Mouse (Mus musculus) stomach, embryonic 14.5 days (tissue): ENCODE measurements around the gene Abcb10. TPM values are rescaled to one million over a fixed set of nuclear protein-coding genes. Genes with fewer than 3 reads are reported as not detected.
A peak's percentile ranks its signal among the peaks of the same experiment; 100 is the strongest.

Experiments used
- ATAC-seq: fragments of 200-750 bp; cut with Nextera tagmentation; 2 replicates; pipeline ENCODE4 v1.8.0; 2017; ENCODE audit warnings: low read depth, moderate TSS enrichment; ENCODE audit not compliant: insufficient number of reproducible peaks, insufficient read depth, low FRiP score
- H3K27ac ChIP-seq: fragments of 300-500 bp; sonication (generic); 2 replicates; pipeline ENCODE4 v1.5.1; 2014; ENCODE audit warnings: mild to moderate bottlenecking, low read length, moderate library complexity, mixed read lengths
- H3K27me3 ChIP-seq: fragments of 300-500 bp; sonication (generic); 2 replicates; pipeline ENCODE4 v1.6.1; 2014; ENCODE audit warnings: low read length, control low read depth, mixed read lengths; ENCODE audit not compliant: control insufficient read depth, insufficient read depth
- H3K36me3 ChIP-seq: fragments of 300-500 bp; sonication (generic); 2 replicates; pipeline ENCODE4 v1.6.1; 2014; ENCODE audit warnings: mild to moderate bottlenecking, control low read depth, low read length, moderate library complexity, mixed read lengths; ENCODE audit not compliant: control insufficient read depth, insufficient read depth
- H3K4me1 ChIP-seq: fragments of 300-500 bp; sonication (generic); 2 replicates; pipeline ENCODE4 v1.6.1; 2014; ENCODE audit warnings: low read length, control low read depth, mixed read lengths; ENCODE audit not compliant: control insufficient read depth, insufficient read depth
- H3K4me2 ChIP-seq: fragments of 300-500 bp; sonication (generic); replicated peaks from 2 replicates; pipeline ENCODE4 v1.6.1; 2014; ENCODE audit warnings: low read depth, low read length, control low read depth
- H3K4me3 ChIP-seq: fragments of 300-500 bp; sonication (generic); 2 replicates; pipeline ENCODE4 v1.5.1; 2014; ENCODE audit warnings: low read depth, low read length, control low read depth
- H3K9ac ChIP-seq: fragments of 300-500 bp; sonication (generic); replicated peaks from 2 replicates; pipeline ENCODE4 v1.6.1; 2014; ENCODE audit warnings: low read depth, mild to moderate bottlenecking, control low read depth, low read length, moderate library complexity, mixed read lengths
- H3K9me3 ChIP-seq: fragments of 300-500 bp; sonication (generic); 2 replicates; pipeline ENCODE4 v1.6.1; 2016; ENCODE audit warnings: low read depth, low read length, control low read depth; ENCODE audit not compliant: control insufficient read depth
- WGBS: fragments of 180-500 bp; shearing (Covaris S2); extraction: QIAGEN DNeasy Blood & Tissue Kit; methylation state at CpG from one replicate; pipeline ENCODE4 v1.1.7; 2014; 5-methylcytosine and 5-hydroxymethylcytosine counted together
- polyA plus RNA-seq: library from polyadenylated mRNA; unstranded; fragments of >200 nt; fragmentation: Nextera tagmentation; extraction: Ambion mirVana; gene quantifications from 2 replicates; pipeline ENCODE4 v1.2.1, GENCODE M21; 2014

The Abcb10 gene
- polyA plus RNA-seq, 1 experiment from 2014 or later, result 23.8 TPM

DNA sequence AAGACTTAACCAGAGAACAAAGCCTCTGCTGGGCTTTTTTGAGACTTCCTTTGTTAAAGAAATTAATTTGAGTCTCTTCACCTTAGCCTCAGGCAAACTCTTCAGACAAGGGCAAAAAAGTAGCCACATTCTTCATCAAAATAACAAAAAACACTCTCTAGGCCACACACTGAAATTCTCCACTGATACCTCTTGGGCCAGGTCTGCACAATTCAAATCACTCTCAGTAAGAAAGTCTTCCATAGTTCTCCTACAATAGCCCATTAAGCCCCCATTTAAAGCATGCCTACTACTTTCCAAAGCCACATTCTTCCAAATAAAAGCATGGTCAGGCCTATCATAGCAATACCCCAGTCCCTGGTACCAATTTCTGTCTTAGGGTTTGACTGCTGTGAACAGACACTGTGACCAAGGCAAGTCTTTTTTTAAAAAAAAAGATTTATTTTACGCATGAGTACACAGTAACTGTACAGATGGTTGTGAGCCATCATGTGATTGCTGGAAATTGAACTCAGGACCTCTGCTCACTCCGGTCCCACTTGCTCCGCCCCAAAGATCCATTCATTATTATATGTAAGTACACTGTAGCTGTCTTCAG, 29.2 kb upstream of the Abcb10 start:
- no peaks in the 10 kb centered on the region for H3K27me3 ChIP-seq
- H3K9ac ChIP-seq, result no peak overlapping the region
- H3K4me3 ChIP-seq, result no peak overlapping the region
- H3K4me2 ChIP-seq, result no peak overlapping the region
- no peak for ATAC-seq
- peaks cover 24% of the 10 kb centered on the region for H3K36me3 ChIP-seq
- no peak overlapping the region for H3K27ac ChIP-seq
- no peaks in the 10 kb centered on the region for H3K9me3 ChIP-seq
- 97% methylated on average over 3 of the region's 3 CpGs for WGBS
- no peaks in the 10 kb centered on the region for H3K4me1 ChIP-seq

DNA sequence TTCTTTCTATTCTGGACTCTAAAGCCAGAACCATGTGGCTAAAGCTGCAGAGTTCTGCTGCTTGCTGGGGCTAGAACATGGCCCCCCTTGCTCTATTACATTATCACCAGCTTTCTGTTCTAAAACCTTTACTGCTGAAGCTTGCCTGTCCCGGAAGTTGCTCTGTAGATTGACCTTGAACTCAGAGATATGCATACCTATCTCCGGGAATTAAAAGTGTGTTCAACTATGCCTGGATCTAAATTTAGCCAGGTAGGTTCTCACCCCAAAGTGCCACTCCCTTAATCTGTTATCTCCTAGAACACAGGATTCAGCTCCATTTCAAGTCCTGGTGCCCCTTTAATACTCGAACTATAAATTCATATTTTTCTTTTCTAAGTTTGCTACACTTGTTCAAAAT, 28.7 kb upstream of the Abcb10 start:
- Histone ChIP-seq H3K27me3 (no peaks in the 10 kb centered on the region), H3K9ac (no peak overlapping the region), H3K36me3 (peaks cover 28% of the 10 kb centered on the region), H3K27ac (no peak overlapping the region), H3K4me1 (no peaks in the 10 kb centered on the region), H3K9me3 (no peaks in the 10 kb centered on the region), H3K4me2 (no peak overlapping the region), H3K4me3 (no peak overlapping the region)
- WGBS, result 76% methylated on average over 3 of the region's 3 CpGs
- no peak for ATAC-seq

DNA sequence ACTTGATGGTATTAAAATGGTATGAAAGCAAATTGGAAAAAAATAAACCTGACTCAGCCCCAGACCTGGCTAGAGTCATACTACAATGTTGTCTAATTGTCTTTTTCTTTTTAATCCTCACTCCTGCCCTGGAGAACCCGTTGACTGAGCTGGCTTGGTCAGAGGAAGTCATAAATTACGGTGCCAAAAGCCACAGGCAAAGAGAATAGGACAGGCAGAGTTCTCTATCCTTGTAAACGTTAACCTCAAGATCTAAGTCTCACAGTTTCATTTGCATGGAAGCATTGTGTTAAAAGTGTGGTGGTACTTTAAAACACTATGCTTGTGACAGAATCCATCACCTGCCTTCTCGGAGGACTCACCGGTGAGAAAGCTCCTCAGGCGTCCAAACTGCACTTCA, 24.9 kb upstream of the Abcb10 start:
- H3K27me3 ChIP-seq, result no peaks in the 10 kb centered on the region
- H3K4me3 ChIP-seq, result no peak overlapping the region
- no peak for ATAC-seq
- H3K9ac ChIP-seq, result no peak overlapping the region
- H3K9me3 ChIP-seq, result no peaks in the 10 kb centered on the region
- no peaks in the 10 kb centered on the region for H3K4me1 ChIP-seq
- no peak overlapping the region for H3K4me2 ChIP-seq
- no peak overlapping the region for H3K27ac ChIP-seq
- WGBS, result 75% methylated on average over 6 of the region's 6 CpGs
- H3K36me3 ChIP-seq, result peaks cover 50% of the 10 kb centered on the region

DNA sequence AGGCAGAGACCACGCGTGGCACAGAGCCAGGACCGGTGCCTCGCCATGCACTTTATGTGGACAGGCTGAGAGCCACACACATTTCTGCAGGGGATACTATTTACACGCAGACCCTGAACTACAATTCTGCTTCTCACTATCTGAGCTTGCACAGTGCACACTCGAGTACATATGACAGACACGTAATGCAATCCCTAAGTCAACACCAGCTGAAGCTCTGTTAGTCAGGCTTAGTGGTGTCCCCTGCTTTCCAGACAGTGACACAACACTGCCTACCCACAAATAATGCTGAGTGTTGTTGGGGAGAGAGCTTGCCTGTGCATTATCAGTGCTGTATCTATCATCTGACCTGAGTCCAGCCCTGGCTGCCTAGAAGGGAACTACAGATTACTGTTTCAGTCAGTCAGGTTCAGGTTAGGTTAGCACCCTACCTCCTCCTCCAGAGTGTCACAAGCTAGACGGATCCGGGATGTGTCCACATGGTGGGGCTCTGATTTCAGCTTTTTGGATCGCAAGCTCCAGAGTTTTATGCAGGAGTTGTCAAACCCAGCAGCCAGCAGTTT, 19.7 kb upstream of the Abcb10 start:
- Histone ChIP-seq H3K36me3 (peaks cover 40% of the 10 kb centered on the region), H3K4me2 (no peak overlapping the region), H3K4me3 (no peak overlapping the region)

DNA sequence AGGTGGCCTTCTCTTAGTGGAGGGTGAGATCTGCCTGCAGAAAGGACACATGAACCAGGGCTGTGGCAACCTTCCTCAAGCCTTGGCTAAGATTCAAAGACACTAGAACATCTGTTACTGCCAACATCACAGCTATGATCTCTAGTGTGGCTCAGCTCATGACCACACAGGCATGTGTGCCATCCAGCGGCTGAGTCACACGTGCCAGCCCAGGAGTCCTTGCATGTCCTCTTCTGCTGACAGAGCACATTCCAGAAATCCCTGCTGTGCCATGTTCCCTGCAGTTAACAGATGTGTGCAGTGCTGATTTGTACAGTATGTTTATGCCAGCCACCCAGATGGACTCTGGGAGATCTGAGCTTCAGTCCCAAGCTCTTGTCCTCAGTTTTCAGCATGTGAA, 16.6 kb upstream of the Abcb10 start:
- Histone ChIP-seq H3K4me1 (no peaks in the 10 kb centered on the region), H3K4me3 (no peak overlapping the region), H3K27me3 (no peaks in the 10 kb centered on the region), H3K4me2 (no peak overlapping the region), H3K27ac (no peak overlapping the region), H3K9ac (no peak overlapping the region), H3K9me3 (no peaks in the 10 kb centered on the region), H3K36me3 (peaks cover 38% of the 10 kb centered on the region)
- 89% methylated on average over 2 of the region's 2 CpGs for WGBS
- ATAC-seq, result no peak

More for the DNA sequence above, 19.7 kb upstream of the Abcb10 start:
- Histone ChIP-seq H3K9me3 (no peaks in the 10 kb centered on the region), H3K4me1 (no peaks in the 10 kb centered on the region), H3K9ac (no peak overlapping the region), H3K27me3 (no peaks in the 10 kb centered on the region), H3K27ac (no peak overlapping the region)
- ATAC-seq, result no peak
- 90% methylated on average over 10 of the region's 10 CpGs for WGBS

DNA sequence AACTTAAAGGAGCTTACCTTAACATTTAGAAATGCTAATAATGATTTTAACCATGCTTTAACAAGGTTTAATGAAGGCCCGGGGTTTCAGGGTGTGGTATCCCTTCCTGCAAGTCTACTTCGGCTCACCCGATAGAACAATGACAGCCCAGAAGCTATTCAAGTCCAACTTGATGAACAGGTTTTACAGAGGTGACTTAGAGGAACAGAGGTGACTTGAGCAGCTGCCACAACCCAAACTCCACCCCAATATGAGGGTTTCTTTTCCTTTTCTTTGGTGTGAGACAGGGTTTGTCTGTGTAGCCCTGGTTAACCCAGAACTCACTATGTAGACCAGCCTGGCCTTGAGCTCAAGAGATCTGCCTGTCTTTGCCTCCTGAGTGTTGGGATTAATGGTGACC, 11.1 kb upstream of the Abcb10 start:
- Histone ChIP-seq H3K4me3 (no peak overlapping the region), H3K9me3 (no peaks in the 10 kb centered on the region), H3K27ac (peak overlapping the region; percentile 78), H3K4me1 (peaks cover 6% of the 10 kb centered on the region; the same call in 1 of the 2 replicates), H3K36me3 (peaks cover 14% of the 10 kb centered on the region), H3K4me2 (no peak overlapping the region), H3K9ac (no peak overlapping the region), H3K27me3 (no peaks in the 10 kb centered on the region)
- peak; percentile 82 for ATAC-seq
- 64% methylated on average over 3 of the region's 3 CpGs for WGBS

DNA sequence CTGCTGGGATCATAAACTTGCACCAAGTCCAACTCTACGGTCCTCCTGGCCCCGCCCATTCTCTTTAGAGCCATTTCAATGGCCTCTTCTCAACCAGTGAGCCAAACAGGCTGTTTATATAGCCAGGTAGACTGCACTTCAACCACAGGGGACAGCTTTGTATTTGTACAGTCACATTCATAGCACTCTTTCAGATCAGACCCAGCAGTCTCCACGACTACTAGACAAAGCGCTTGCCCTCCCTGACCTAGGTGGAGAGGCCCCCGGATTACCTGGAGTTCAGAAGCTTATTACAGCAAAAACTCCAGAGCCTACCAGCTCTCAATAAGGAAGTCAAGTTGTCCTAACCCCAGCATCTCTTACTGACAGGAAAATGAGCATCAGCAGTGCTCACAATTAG, 10.7 kb upstream of the Abcb10 start:
- H3K36me3 ChIP-seq, result peaks cover 14% of the 10 kb centered on the region
- peak overlapping the region; percentile 78 for H3K27ac ChIP-seq
- H3K27me3 ChIP-seq, result no peaks in the 10 kb centered on the region
- H3K9me3 ChIP-seq, result no peaks in the 10 kb centered on the region
- no peak overlapping the region for H3K4me2 ChIP-seq
- WGBS, result 69% methylated on average over 5 of the region's 5 CpGs
- H3K4me1 ChIP-seq, result peaks cover 7% of the 10 kb centered on the region; the same call in 1 of the 2 replicates
- no peak overlapping the region for H3K4me3 ChIP-seq
- peak; percentile 75 for ATAC-seq
- no peak overlapping the region for H3K9ac ChIP-seq

DNA sequence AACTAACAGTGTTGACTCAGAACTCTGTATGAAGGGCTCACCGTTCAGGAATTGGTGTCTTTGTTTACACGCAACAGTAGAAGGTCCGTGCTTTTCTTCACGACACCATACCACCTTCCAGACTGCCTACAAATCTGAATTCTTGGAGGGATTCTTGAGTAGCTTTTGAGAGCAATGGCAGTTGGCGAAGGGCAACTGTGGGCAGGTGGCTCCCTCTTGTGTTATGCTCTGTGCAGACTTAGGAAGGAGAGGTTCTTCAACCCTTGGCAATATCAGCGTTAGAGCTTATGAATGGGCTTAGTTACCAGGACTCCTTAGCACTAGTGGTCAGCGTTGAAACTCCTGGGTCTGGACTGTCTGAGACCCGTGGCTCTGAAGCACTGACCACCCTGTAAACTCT, 9.7 kb upstream of the Abcb10 start:
- H3K4me2 ChIP-seq, result no peak overlapping the region
- no peak for ATAC-seq

More for the DNA sequence above, 9.7 kb upstream of the Abcb10 start:
- peaks cover 14% of the 10 kb centered on the region for H3K36me3 ChIP-seq
- peaks cover 7% of the 10 kb centered on the region; the same call in 1 of the 2 replicates for H3K4me1 ChIP-seq
- no peak overlapping the region for H3K4me3 ChIP-seq
- H3K9ac ChIP-seq, result no peak overlapping the region
- no peaks in the 10 kb centered on the region for H3K27me3 ChIP-seq
- 0 out of 2 replicates have a peak overlapping the region, but pooled peaks have one; percentile 15 for H3K27ac ChIP-seq
- H3K9me3 ChIP-seq, result no peaks in the 10 kb centered on the region
- 78% methylated on average over 8 of the region's 8 CpGs for WGBS
